Mouse (Mus musculus) stomach, embryonic 16.5 days (tissue): ENCODE results near the gene Spata2. TPM values are rescaled to one million over a fixed set of nuclear protein-coding genes. Genes with fewer than 3 reads are reported as not detected.
A peak's percentile ranks its signal among the peaks of the same experiment; 100 is the strongest.

ENCODE experiments used
- ATAC-seq: fragments of 200-750 bp; cut with Nextera tagmentation; 2 replicates; pipeline ENCODE4 v1.8.0; 2017; ENCODE audit warnings: moderate number of reproducible peaks, moderate TSS enrichment; ENCODE audit not compliant: insufficient read depth, low FRiP score
- H3K27ac ChIP-seq: fragments of 300-500 bp; sonication (generic); 2 replicates; pipeline ENCODE4 v1.5.1; 2014; ENCODE audit warnings: low read length
- H3K27me3 ChIP-seq: fragments of 300-500 bp; sonication (generic); 2 replicates; pipeline ENCODE4 v1.6.1; 2014; ENCODE audit warnings: low read length, control low read depth, mixed read lengths; ENCODE audit not compliant: control insufficient read depth, insufficient read depth
- H3K36me3 ChIP-seq: fragments of 300-500 bp; sonication (generic); 2 replicates; pipeline ENCODE4 v1.6.1; 2014; ENCODE audit warnings: low read length; ENCODE audit not compliant: control insufficient read depth, insufficient read depth
- H3K4me1 ChIP-seq: fragments of 300-500 bp; sonication (generic); 2 replicates; pipeline ENCODE4 v1.6.1; 2014; ENCODE audit warnings: low read length, control low read depth, mixed read lengths; ENCODE audit not compliant: control insufficient read depth, insufficient read depth
- H3K4me2 ChIP-seq: fragments of 300-500 bp; sonication (generic); 2 replicates; pipeline ENCODE4 v1.6.1; 2014; ENCODE audit warnings: low read depth, low read length, mixed read lengths
- H3K4me3 ChIP-seq: fragments of 300-500 bp; sonication (generic); replicated peaks from 2 replicates; pipeline ENCODE4 v1.5.1; 2014; ENCODE audit warnings: mild to moderate bottlenecking, low read length
- H3K9ac ChIP-seq: fragments of 300-500 bp; sonication (generic); 2 replicates; pipeline ENCODE4 v1.6.1; 2014; ENCODE audit warnings: low read length
- H3K9me3 ChIP-seq: fragments of 300-500 bp; sonication (generic); replicated peaks from 2 replicates; pipeline ENCODE4 v1.6.1; 2016; ENCODE audit warnings: low read length, control low read depth; ENCODE audit not compliant: control insufficient read depth
- WGBS: fragments of 180-500 bp; shearing (Covaris S2); extraction: QIAGEN DNeasy Blood & Tissue Kit; methylation state at CpG from one replicate; pipeline ENCODE4 v1.1.7; 2014; 5-methylcytosine and 5-hydroxymethylcytosine counted together
- polyA plus RNA-seq: library from polyadenylated mRNA; unstranded; fragments of >200 nt; fragmentation: Nextera tagmentation; extraction: Ambion mirVana; gene quantifications from 2 replicates; pipeline ENCODE4 v1.2.1, GENCODE M21; 2015

The Spata2 gene
- polyA plus RNA-seq, 1 experiment from 2014 or later = 15.9 TPM

DNA sequence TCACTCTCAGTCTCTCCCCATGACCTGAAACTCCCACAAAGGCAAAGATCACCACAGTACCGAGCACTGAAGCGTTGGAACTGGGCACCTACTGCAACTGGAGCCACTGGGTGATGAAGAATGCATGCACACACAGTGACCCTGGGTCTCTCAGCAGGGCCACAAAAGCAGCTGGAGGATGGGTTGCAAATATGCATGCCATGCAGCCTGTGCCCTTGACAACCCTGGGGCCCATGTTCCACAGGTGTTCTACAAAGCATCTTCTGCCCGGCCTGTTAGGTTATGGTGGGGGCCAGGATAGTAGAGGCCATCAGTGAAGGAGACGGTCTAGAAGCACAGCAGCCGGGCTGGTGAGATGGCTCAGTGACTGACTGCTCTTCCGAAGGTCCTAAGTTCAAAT is 5.1 kb downstream of the Spata2 start:
- 90% methylated on average over 6 of the region's 6 CpGs for WGBS
- Histone ChIP-seq H3K36me3 (peaks cover 5% of the 10 kb centered on the region; the same call in 1 of the 2 replicates), H3K27me3 (no peaks in the 10 kb centered on the region), H3K4me1 (peaks cover 13% of the 10 kb centered on the region), H3K4me3 (no peak overlapping the region), H3K27ac (no peak overlapping the region), H3K4me2 (no peak overlapping the region), H3K9me3 (no peaks in the 10 kb centered on the region), H3K9ac (no peak overlapping the region)
- ATAC-seq = no peak

DNA sequence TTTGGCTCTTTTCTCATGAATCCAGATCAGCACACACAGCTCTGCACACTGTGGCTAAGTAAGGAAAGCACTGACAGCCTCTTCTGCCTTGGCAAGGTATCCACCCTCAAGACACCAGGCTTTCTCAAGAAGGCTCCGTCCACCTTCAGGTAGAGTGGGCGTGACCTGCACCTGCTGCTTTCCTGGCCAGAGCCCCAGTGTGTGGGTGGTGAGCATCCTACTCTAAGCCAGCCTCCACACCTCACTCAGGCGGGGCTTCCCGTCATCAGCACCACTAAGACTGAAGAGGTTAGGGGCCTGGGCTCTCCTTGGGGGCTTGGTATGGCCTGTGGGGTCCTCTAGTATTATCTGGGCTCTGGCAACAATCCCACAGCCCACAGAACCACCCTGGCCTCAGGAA is 6.1 kb downstream of the Spata2 start:
- no peak overlapping the region for H3K4me2 ChIP-seq
- peak overlapping the region; percentile 21; the same call in 1 of the 2 replicates for H3K9ac ChIP-seq
- 76% methylated on average over 4 of the region's 4 CpGs for WGBS
- ATAC-seq = no peak
- no peak overlapping the region for H3K27ac ChIP-seq
- no peaks in the 10 kb centered on the region for H3K27me3 ChIP-seq
- H3K4me3 ChIP-seq = no peak overlapping the region
- H3K4me1 ChIP-seq = peaks cover 8% of the 10 kb centered on the region
- peaks cover 5% of the 10 kb centered on the region; the same call in 1 of the 2 replicates for H3K36me3 ChIP-seq
- H3K9me3 ChIP-seq = no peaks in the 10 kb centered on the region

- H3K27ac ChIP-seq = no peak overlapping the region
- peak; percentile 15; the same call in 1 of the 2 replicates for ATAC-seq
- no peak overlapping the region for H3K4me2 ChIP-seq
Measured at GRCm38 (mm10) chr2:167485501-167486377, 6.9 kb downstream of the Spata2 start.

DNA sequence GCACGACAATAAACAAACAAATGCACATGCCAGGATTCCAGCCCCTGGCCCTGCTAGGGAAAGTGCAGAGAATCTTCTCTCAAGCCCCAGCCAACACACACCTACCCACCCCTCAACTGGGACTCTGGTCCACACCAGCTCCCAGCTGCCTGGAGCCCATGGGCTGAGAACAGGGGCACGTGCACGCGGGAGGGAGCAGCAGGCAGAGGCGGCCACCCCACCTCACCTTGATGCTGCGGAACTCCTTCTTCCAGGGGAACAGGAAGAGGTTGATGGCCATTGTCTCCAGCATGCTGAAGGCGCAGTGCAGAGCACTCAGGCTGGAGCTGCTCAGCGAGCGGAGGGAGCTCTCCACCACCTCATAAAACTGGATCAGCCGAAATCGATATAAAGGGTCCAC is 7.8 kb downstream of the Spata2 start:
- Histone ChIP-seq H3K4me2 (no peak overlapping the region), H3K9me3 (no peaks in the 10 kb centered on the region), H3K9ac (no peak overlapping the region), H3K4me3 (no peak overlapping the region), H3K27ac (no peak overlapping the region), H3K36me3 (peaks cover 5% of the 10 kb centered on the region; the same call in 1 of the 2 replicates), H3K27me3 (no peaks in the 10 kb centered on the region), H3K4me1 (peaks cover 5% of the 10 kb centered on the region; the same call in 1 of the 2 replicates)
- WGBS = 86% methylated on average over 11 of the region's 11 CpGs
- no peak for ATAC-seq

More at GRCm38 (mm10) chr2:167485501-167486377, 6.9 kb downstream of the Spata2 start:
- Histone ChIP-seq H3K36me3 (peaks cover 5% of the 10 kb centered on the region; the same call in 1 of the 2 replicates), H3K9ac (peak overlapping the region; percentile 21; the same call in 1 of the 2 replicates), H3K27me3 (no peaks in the 10 kb centered on the region), H3K4me3 (no peak overlapping the region), H3K9me3 (no peaks in the 10 kb centered on the region), H3K4me1 (peaks cover 5% of the 10 kb centered on the region; the same call in 1 of the 2 replicates)
- 81% methylated on average over 7 of the region's 7 CpGs for WGBS

- WGBS = 93% methylated on average over 24 of the region's 24 CpGs
- no peaks in the 10 kb centered on the region for H3K9me3 ChIP-seq
- H3K4me2 ChIP-seq = no peak overlapping the region
- H3K27ac ChIP-seq = no peak overlapping the region
- H3K27me3 ChIP-seq = no peaks in the 10 kb centered on the region
- H3K9ac ChIP-seq = no peak overlapping the region
- ATAC-seq = no peak
- peaks cover 5% of the 10 kb centered on the region; the same call in 1 of the 2 replicates for H3K4me1 ChIP-seq
- H3K4me3 ChIP-seq = no peak overlapping the region
- peaks cover 5% of the 10 kb centered on the region; the same call in 1 of the 2 replicates for H3K36me3 ChIP-seq
Measured at GRCm38 (mm10) chr2:167483827-167484410, 8.8 kb downstream of the Spata2 start.

DNA sequence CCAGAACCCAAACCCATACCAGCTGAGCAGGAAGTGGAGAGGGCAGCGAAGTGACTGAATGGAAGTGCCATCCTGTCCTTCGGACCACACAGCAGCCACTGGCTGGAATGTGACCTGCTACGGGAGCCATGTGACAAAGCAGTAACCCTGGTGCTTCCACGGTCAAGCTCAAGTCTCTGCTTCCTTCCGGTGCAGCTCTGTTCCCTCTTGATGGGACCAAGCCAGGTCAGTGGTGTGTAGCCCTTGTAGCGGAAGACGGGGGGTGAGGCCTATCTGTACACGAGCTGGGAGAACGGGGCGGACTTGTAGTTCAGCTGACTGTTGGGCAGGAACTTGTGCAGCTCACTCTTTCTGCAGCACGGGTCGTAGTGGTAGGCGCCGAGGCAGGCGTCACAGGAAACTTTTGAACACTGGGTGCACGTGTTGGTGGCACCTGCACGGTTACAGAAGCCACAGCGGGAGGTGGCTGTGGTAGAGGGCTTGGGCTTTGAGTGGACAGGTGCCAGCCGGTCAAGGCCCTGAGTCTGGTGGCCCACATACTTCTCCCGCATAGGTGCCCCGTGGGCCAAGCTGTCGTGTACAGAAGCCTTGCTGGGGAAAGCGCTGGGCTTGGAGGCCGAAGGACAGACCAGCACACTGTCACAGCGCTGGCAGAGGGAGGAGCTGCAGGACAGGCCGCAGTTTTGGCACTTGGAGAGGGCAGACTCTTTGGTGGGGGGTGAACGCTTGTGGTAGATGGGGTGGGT is 9.4 kb downstream of the Spata2 start:
- peaks cover 5% of the 10 kb centered on the region; the same call in 1 of the 2 replicates for H3K4me1 ChIP-seq
- H3K36me3 ChIP-seq = peaks cover 5% of the 10 kb centered on the region; the same call in 1 of the 2 replicates
- no peak overlapping the region for H3K4me2 ChIP-seq
- H3K9me3 ChIP-seq = no peaks in the 10 kb centered on the region
- no peak overlapping the region for H3K4me3 ChIP-seq
- H3K27ac ChIP-seq = no peak overlapping the region
- H3K27me3 ChIP-seq = no peaks in the 10 kb centered on the region
- H3K9ac ChIP-seq = no peak overlapping the region
- no peak for ATAC-seq
- WGBS = 91% methylated on average over 27 of the region's 27 CpGs

- WGBS = 93% methylated on average over 4 of the region's 4 CpGs
- Histone ChIP-seq H3K9me3 (no peaks in the 10 kb centered on the region), H3K4me2 (no peak overlapping the region), H3K4me1 (peaks cover 5% of the 10 kb centered on the region; the same call in 1 of the 2 replicates), H3K4me3 (no peak overlapping the region), H3K36me3 (peaks cover 5% of the 10 kb centered on the region; the same call in 1 of the 2 replicates), H3K27ac (no peak overlapping the region), H3K9ac (no peak overlapping the region), H3K27me3 (no peaks in the 10 kb centered on the region)
- no peak for ATAC-seq
Measured at GRCm38 (mm10) chr2:167482681-167483080, 10.0 kb downstream of the Spata2 start.

- Histone ChIP-seq H3K9ac (no peak overlapping the region), H3K4me2 (no peak overlapping the region), H3K27me3 (no peaks in the 10 kb centered on the region), H3K27ac (no peak overlapping the region), H3K36me3 (peaks cover 7% of the 10 kb centered on the region; the same call in 1 of the 2 replicates), H3K4me1 (peaks cover 16% of the 10 kb centered on the region; the same call in 1 of the 2 replicates), H3K4me3 (no peak overlapping the region), H3K9me3 (no peaks in the 10 kb centered on the region)
- WGBS = 100% methylated on average over 1 of the region's 1 CpGs
- no peak for ATAC-seq
Measured at GRCm38 (mm10) chr2:167479501-167479900, 13.2 kb downstream of the Spata2 start.
